Comparison of ENCODE assay signal across 25 mouse cellular contexts in the genomic region with DNA sequence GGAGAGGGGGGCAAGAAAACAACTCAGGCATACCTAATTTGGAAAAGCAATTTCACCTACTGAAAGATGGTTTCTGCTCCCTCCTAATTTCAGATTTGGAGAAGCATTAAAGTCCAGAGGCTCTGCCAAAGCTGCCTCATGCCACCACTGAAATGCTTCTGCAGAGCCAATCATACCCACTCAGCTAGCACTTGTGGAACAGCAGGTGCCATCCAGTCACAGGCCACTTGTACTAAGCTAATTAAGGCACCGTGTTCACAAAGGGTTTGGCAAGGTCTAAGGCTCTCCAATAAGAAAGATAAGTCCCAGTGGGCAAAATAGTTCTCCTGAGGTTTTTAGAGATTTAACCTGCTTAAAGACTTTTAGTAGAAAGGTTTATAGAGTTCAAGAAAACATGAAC.
A peak's percentile ranks its signal among the peaks of the same experiment; 100 is the strongest.
DNase-seq lines count a peak whose midpoint lies in the region; ATAC-seq and TF ChIP-seq lines count a peak whose summit lies in the region.
"Had no signal": no experiment of that assay in that cellular context is flagged by ENCODE, and none has a peak within 500 bp of the region (broad histone marks: within the 10 kb centered on the region; RNA-seq: fewer than 3 reads in every experiment).

No protein-coding gene starts in this region.

- no peak for TF ChIP-seq EP300 in lung, postnatal 0 days (IDR thresholded peaks at IDR 0.05)
- no peak for TF ChIP-seq EP300 in heart, postnatal 0 days (IDR thresholded peaks at IDR 0.05; ENCODE audit: low read depth)
- TF ChIP-seq EP300 in liver, postnatal 0 days (IDR thresholded peaks at IDR 0.05; ENCODE audit: low read depth), result no peak

- no peak for TF ChIP-seq CTCF in lung, postnatal 0 days (IDR thresholded peaks at IDR 0.05)
- TF ChIP-seq CTCF in heart, postnatal 0 days (IDR thresholded peaks at IDR 0.05; ENCODE audit: low read depth), result no peak
- TF ChIP-seq CTCF in liver, postnatal 0 days (IDR thresholded peaks at IDR 0.05; ENCODE audit: low read depth), result no peak

- WGBS in lung, postnatal 0 days, result 53% methylated on average over 1 of the region's 1 CpGs
- 40% methylated on average over 1 of the region's 1 CpGs for WGBS in heart, postnatal 0 days
- 66% methylated on average over 1 of the region's 1 CpGs for WGBS in liver, postnatal 0 days (ENCODE audit: insufficient replicate concordance)

- peak; percentile 95 for DNase-seq in heart, adult 11 months
- no peak for DNase-seq in heart, postnatal 36 days
- DNase-seq in lung, postnatal 0 days (ENCODE audit: low spot score), result peak; percentile 38
- no peak for DNase-seq in lung, postnatal 14 days
- DNase-seq in brain, adult 2 months (ENCODE audit: low read depth, low spot score), result peak; percentile 36
- peak; percentile 79 for DNase-seq in heart, postnatal 0 days (ENCODE audit: low spot score)
- DNase-seq in liver, postnatal 0 days, result no peak
- DNase-seq: adrenal gland, postnatal 36 days; cerebellum, adult 11-12 months; cerebellum, postnatal 10 days; gastrocnemius, postnatal 10 days; kidney, adult 2 months; layer of hippocampus, adult 9-11 months; midbrain, embryonic 14.5 days; right cerebral cortex, adult 18-20 months; right cerebral cortex, postnatal 4 days; thymus, postnatal 14 days had no signal

- no peak overlapping the region for H3K4me3 ChIP-seq in lung, postnatal 0 days (ENCODE audit: low read depth, low read length)
- no peak overlapping the region for H3K4me3 ChIP-seq in heart, postnatal 0 days (ENCODE audit: low read depth, low read length)
- no peak overlapping the region for H3K4me3 ChIP-seq in liver, postnatal 0 days (ENCODE audit: low read depth, low read length)
- H3K4me3 ChIP-seq: hindbrain, embryonic 12.5 days; limb, embryonic 13.5 days; liver, embryonic 12.5 days; lung, embryonic 15.5 days; megakaryocyte, embryonic 14.5 days; neural tube, embryonic 12.5 days had no signal

- no peaks in the 10 kb centered on the region for H3K36me3 ChIP-seq in lung, postnatal 0 days (ENCODE audit: insufficient read depth, low read length)
- H3K36me3 ChIP-seq in heart, postnatal 0 days (replicated peaks; ENCODE audit: control insufficient read depth, insufficient read depth, low read length), result no peaks in the 10 kb centered on the region
- H3K36me3 ChIP-seq in liver, postnatal 0 days (replicated peaks; ENCODE audit: insufficient read depth, low read length), result no peaks in the 10 kb centered on the region
- H3K36me3 ChIP-seq: hindbrain, embryonic 12.5 days; limb, embryonic 13.5 days; liver, embryonic 12.5 days; lung, embryonic 15.5 days; neural tube, embryonic 12.5 days had no signal

- H3K27ac ChIP-seq in lung, postnatal 0 days (ENCODE audit: low read length), result no peak overlapping the region
- peak overlapping the region; percentile 78 for H3K27ac ChIP-seq in heart, postnatal 0 days (ENCODE audit: low read depth)
- H3K27ac ChIP-seq in liver, postnatal 0 days (ENCODE audit: low read depth), result no peak overlapping the region
- H3K27ac ChIP-seq: hindbrain, embryonic 12.5 days; kidney, postnatal 0 days; limb, embryonic 13.5 days; liver, embryonic 12.5 days; lung, embryonic 15.5 days; neural tube, embryonic 12.5 days had no signal

- H3K4me1 ChIP-seq in lung, postnatal 0 days (ENCODE audit: insufficient read depth, low read depth, low read length), result no peaks in the 10 kb centered on the region
- peaks cover 32% of the 10 kb centered on the region; the same call in 1 of the 2 replicates for H3K4me1 ChIP-seq in heart, postnatal 0 days (ENCODE audit: control insufficient read depth, insufficient read depth)
- no peaks in the 10 kb centered on the region for H3K4me1 ChIP-seq in liver, postnatal 0 days (ENCODE audit: insufficient read depth)
- H3K4me1 ChIP-seq: hindbrain, embryonic 12.5 days; limb, embryonic 13.5 days; liver, embryonic 12.5 days; megakaryocyte, embryonic 14.5 days; neural tube, embryonic 12.5 days had no signal

- no peak overlapping the region for H3K9ac ChIP-seq in lung, postnatal 0 days (replicated peaks; ENCODE audit: low read depth)
- H3K9ac ChIP-seq in heart, postnatal 0 days (replicated peaks; ENCODE audit: low read depth, low read length), result no peak overlapping the region
- H3K9ac ChIP-seq in liver, postnatal 0 days (replicated peaks), result no peak overlapping the region
- H3K9ac ChIP-seq: hindbrain, embryonic 12.5 days; limb, embryonic 13.5 days; liver, embryonic 12.5 days; lung, embryonic 15.5 days; neural tube, embryonic 12.5 days had no signal

- H3K4me2 ChIP-seq in lung, postnatal 0 days (replicated peaks; ENCODE audit: low read depth, low read length), result no peak overlapping the region
- H3K4me2 ChIP-seq in heart, postnatal 0 days (ENCODE audit: low read depth, low read length), result no peak overlapping the region
- H3K4me2 ChIP-seq in liver, postnatal 0 days (ENCODE audit: low read depth, low read length), result no peak overlapping the region
- H3K4me2 ChIP-seq: hindbrain, embryonic 12.5 days; limb, embryonic 13.5 days; liver, embryonic 12.5 days; lung, embryonic 15.5 days; neural tube, embryonic 12.5 days had no signal

- H3K9me3 ChIP-seq in lung, postnatal 0 days (ENCODE audit: low read length), result no peaks in the 10 kb centered on the region
- no peaks in the 10 kb centered on the region for H3K9me3 ChIP-seq in heart, postnatal 0 days (replicated peaks; ENCODE audit: control insufficient read depth, low read length)
- H3K9me3 ChIP-seq in liver, postnatal 0 days (ENCODE audit: low read length), result no peaks in the 10 kb centered on the region
- H3K9me3 ChIP-seq: hindbrain, embryonic 12.5 days; limb, embryonic 13.5 days; liver, embryonic 12.5 days; lung, embryonic 15.5 days; megakaryocyte, embryonic 14.5 days; neural tube, embryonic 12.5 days had no signal

- intact Hi-C loops in heart, postnatal 36 days (cut with DNase I), result no loop called here

- peak; percentile 65 for ATAC-seq in lung, postnatal 0 days
- peak; percentile 87 for ATAC-seq in heart, postnatal 0 days (ENCODE audit: insufficient read depth, low read depth)
- no peak for ATAC-seq in liver, postnatal 0 days
- ATAC-seq: CD4-positive, CD25-positive, alpha-beta regulatory T cell, adult 4 months; liver, embryonic 12.5 days had no signal

- no peaks in the 10 kb centered on the region for H3K27me3 ChIP-seq in lung, postnatal 0 days (replicated peaks; ENCODE audit: insufficient read depth, low read length)
- H3K27me3 ChIP-seq in heart, postnatal 0 days (ENCODE audit: control insufficient read depth, insufficient read depth, low read length), result no peaks in the 10 kb centered on the region
- no peaks in the 10 kb centered on the region for H3K27me3 ChIP-seq in liver, postnatal 0 days (ENCODE audit: insufficient read depth, low read length)
- H3K27me3 ChIP-seq: hindbrain, embryonic 12.5 days; limb, embryonic 13.5 days; liver, embryonic 12.5 days; lung, embryonic 15.5 days; neural tube, embryonic 12.5 days had no signal

Comparison
In these comparisons a context has a peak if more than half of its experiments do, and no peak if none do; other contexts are left out.
1. DNase-seq: peak in heart, adult 11 months (single experiment), lung, postnatal 0 days (single experiment), brain, adult 2 months (single experiment) and heart, postnatal 0 days (single experiment); none in heart, postnatal 36 days (0 of 2), lung, postnatal 14 days (single experiment) and liver, postnatal 0 days (single experiment).